Mouse (Mus musculus) liver, embryonic 15.5 days (tissue): ENCODE results near the gene Gpbp1. TPM values are rescaled to one million over a fixed set of nuclear protein-coding genes. Genes with fewer than 3 reads are reported as not detected.

Experiments used
- ATAC-seq: fragments of 200-750 bp; cut with Nextera tagmentation; 2 replicates; pipeline ENCODE4 v1.8.0; 2017; ENCODE audit warnings: moderate number of reproducible peaks, mild to moderate bottlenecking, moderate library complexity; ENCODE audit not compliant: insufficient read depth
- H3K27ac ChIP-seq: fragments of 300-500 bp; sonication (generic); replicated peaks from 2 replicates; pipeline ENCODE4 v1.5.1; 2015; ENCODE audit warnings: mild to moderate bottlenecking, inconsistent platforms
- H3K27me3 ChIP-seq: fragments of 300-500 bp; sonication (generic); 2 replicates; pipeline ENCODE4 v1.6.1; 2015; ENCODE audit warnings: mild to moderate bottlenecking, inconsistent platforms
- H3K36me3 ChIP-seq: fragments of 300-500 bp; sonication (generic); replicated peaks from 2 replicates; pipeline ENCODE4 v1.6.1; 2015; ENCODE audit warnings: moderate library complexity, mild to moderate bottlenecking, inconsistent platforms
- H3K4me1 ChIP-seq: fragments of 300-500 bp; sonication (generic); replicated peaks from 2 replicates; pipeline ENCODE4 v1.6.1; 2015; ENCODE audit warnings: inconsistent platforms
- H3K4me2 ChIP-seq: fragments of 300-500 bp; sonication (generic); 2 replicates; pipeline ENCODE4 v1.6.1; 2015; ENCODE audit warnings: moderate library complexity, mild to moderate bottlenecking, inconsistent platforms
- H3K4me3 ChIP-seq: fragments of 300-500 bp; sonication (generic); replicated peaks from 2 replicates; pipeline ENCODE4 v1.5.1; 2015; ENCODE audit warnings: mild to moderate bottlenecking, inconsistent platforms
- H3K9ac ChIP-seq: fragments of 300-500 bp; sonication (generic); 2 replicates; pipeline ENCODE4 v1.6.1; 2015; ENCODE audit warnings: moderate library complexity, mild to moderate bottlenecking, inconsistent platforms
- H3K9me3 ChIP-seq: fragments of 300-500 bp; sonication (generic); replicated peaks from 2 replicates; pipeline ENCODE4 v1.6.1; 2016; ENCODE audit warnings: inconsistent platforms
- WGBS: fragments of 180-500 bp; shearing (Covaris S2); methylation state at CpG from one replicate; pipeline ENCODE4 v1.1.7; 2015; ENCODE audit warnings: mixed read lengths; ENCODE audit not compliant: insufficient replicate concordance; 5-methylcytosine and 5-hydroxymethylcytosine counted together
- polyA plus RNA-seq: library from polyadenylated mRNA; unstranded; fragments of >200 nt; fragmentation: Nextera tagmentation; extraction: Ambion mirVana; gene quantifications from 2 replicates; pipeline ENCODE4 v1.2.1, GENCODE M21; 2015

Gene Gpbp1
- 31.6 and 35.5 TPM in 2 replicates for polyA plus RNA-seq

GRCm38 (mm10) chr13:111489802-111490723, at the start of gene Gpbp1:
Gene Gpbp1, minus strand, starts transcription at chr13:111490111.
- Histone ChIP-seq H3K4me3 (peak within 1 kb of the TSS; percentile 100), H3K9me3 (no peaks in the 10 kb centered on the region), H3K27me3 (peaks cover 34% of the 10 kb centered on the region), H3K4me1 (peaks cover 28% of the 10 kb centered on the region), H3K9ac (peak within 1 kb of the TSS; percentile 99), H3K4me2 (peak within 1 kb of the TSS; percentile 91), H3K36me3 (peaks cover 3% of the 10 kb centered on the region; the same call in 1 of the 2 replicates), H3K27ac (peak within 1 kb of the TSS; percentile 99)
- WGBS = under 1% methylated on average over 109 of the region's 109 CpGs
- ATAC-seq = peak; percentile 90

DNA sequence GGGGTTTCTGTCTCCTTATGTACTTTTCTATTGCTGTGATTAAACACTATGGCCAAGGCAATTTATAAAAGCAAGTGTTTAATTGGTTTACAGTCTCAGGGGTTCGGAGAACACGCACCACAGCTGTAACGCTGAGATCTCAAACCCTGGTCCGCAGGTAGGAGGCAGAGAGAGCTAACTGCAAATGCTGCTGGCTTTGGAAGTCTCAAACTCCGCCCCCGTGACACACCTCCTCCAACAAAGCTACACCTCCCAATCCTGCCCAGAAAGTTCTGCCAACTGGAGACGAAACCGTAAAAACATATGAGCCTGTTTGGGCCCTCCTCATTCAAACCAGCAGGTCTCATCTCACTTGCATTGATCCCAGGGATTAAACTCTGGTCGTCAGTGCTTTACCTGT, 47.8 kb upstream of the Gpbp1 start:
- WGBS = 76% methylated on average over 9 of the region's 9 CpGs
- Histone ChIP-seq H3K9ac (no peak overlapping the region), H3K9me3 (no peaks in the 10 kb centered on the region), H3K4me1 (peaks cover 5% of the 10 kb centered on the region; the same call in 1 of the 2 replicates), H3K36me3 (no peaks in the 10 kb centered on the region), H3K4me3 (no peak overlapping the region), H3K27ac (no peak overlapping the region), H3K27me3 (no peaks in the 10 kb centered on the region), H3K4me2 (no peak overlapping the region)
- ATAC-seq = no peak

- Histone ChIP-seq H3K27ac (no peak overlapping the region), H3K9ac (no peak overlapping the region), H3K4me3 (no peak overlapping the region), H3K4me1 (peaks cover 2% of the 10 kb centered on the region; the same call in 1 of the 2 replicates), H3K9me3 (no peaks in the 10 kb centered on the region), H3K36me3 (no peaks in the 10 kb centered on the region), H3K4me2 (no peak overlapping the region), H3K27me3 (no peaks in the 10 kb centered on the region)
- WGBS = 51% methylated on average over 6 of the region's 6 CpGs
- no peak for ATAC-seq
Observed at GRCm38 (mm10) chr13:111536207-111536887, 46.4 kb upstream of the Gpbp1 start.

- 62% methylated on average over 6 of the region's 6 CpGs for WGBS
- Histone ChIP-seq H3K36me3 (no peaks in the 10 kb centered on the region), H3K4me2 (no peak overlapping the region), H3K9me3 (no peaks in the 10 kb centered on the region), H3K27ac (no peak overlapping the region), H3K9ac (no peak overlapping the region), H3K27me3 (no peaks in the 10 kb centered on the region), H3K4me1 (peaks cover 2% of the 10 kb centered on the region; the same call in 1 of the 2 replicates), H3K4me3 (no peak overlapping the region)
- ATAC-seq = no peak
Observed at GRCm38 (mm10) chr13:111534131-111534530, 44.2 kb upstream of the Gpbp1 start.

GRCm38 (mm10) chr13:111532178-111532948, 42.5 kb upstream of the Gpbp1 start:
- no peak for ATAC-seq
- Histone ChIP-seq H3K36me3 (no peaks in the 10 kb centered on the region), H3K27me3 (no peaks in the 10 kb centered on the region), H3K4me1 (peaks cover 2% of the 10 kb centered on the region; the same call in 1 of the 2 replicates), H3K4me2 (no peak overlapping the region), H3K9me3 (no peaks in the 10 kb centered on the region), H3K27ac (no peak overlapping the region), H3K4me3 (no peak overlapping the region), H3K9ac (no peak overlapping the region)
- WGBS = 79% methylated on average over 16 of the region's 16 CpGs

- Histone ChIP-seq H3K4me2 (no peak overlapping the region), H3K4me3 (no peak overlapping the region), H3K27me3 (no peaks in the 10 kb centered on the region), H3K9ac (no peak overlapping the region), H3K9me3 (no peaks in the 10 kb centered on the region), H3K36me3 (no peaks in the 10 kb centered on the region), H3K27ac (no peak overlapping the region), H3K4me1 (peaks cover 2% of the 10 kb centered on the region; the same call in 1 of the 2 replicates)
- ATAC-seq = peak; percentile 40
- 79% methylated on average over 1 of the region's 1 CpGs for WGBS
Observed at GRCm38 (mm10) chr13:111531701-111532100, 41.8 kb upstream of the Gpbp1 start.

GRCm38 (mm10) chr13:111524277-111524676, 34.4 kb upstream of the Gpbp1 start:
- Histone ChIP-seq H3K9me3 (no peaks in the 10 kb centered on the region), H3K4me2 (no peak overlapping the region), H3K36me3 (no peaks in the 10 kb centered on the region), H3K4me1 (no peaks in the 10 kb centered on the region), H3K27me3 (no peaks in the 10 kb centered on the region), H3K9ac (no peak overlapping the region), H3K4me3 (no peak overlapping the region), H3K27ac (no peak overlapping the region)
- WGBS = 78% methylated on average over 2 of the region's 2 CpGs
- no peak for ATAC-seq

DNA sequence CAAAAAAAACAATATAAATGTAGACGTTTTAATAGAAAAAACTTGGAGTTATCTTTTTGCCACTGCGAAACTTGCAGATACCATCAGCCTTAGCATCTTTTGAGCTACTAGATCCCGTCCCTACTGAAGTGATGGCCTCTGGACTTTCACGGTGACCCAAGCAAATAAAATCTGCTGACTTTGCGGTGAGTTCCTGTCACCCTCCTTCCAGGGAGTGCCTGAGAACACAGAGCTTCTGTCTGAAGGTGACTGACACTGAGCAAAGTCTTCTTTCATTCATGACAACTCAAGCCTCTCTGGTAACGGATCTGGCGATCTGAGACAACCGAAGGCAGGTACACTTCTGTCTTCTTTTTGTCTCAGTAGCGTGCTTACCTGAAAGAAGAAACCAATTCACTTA, 32.4 kb upstream of the Gpbp1 start:
- no peaks in the 10 kb centered on the region for H3K9me3 ChIP-seq
- ATAC-seq = no peak

DNA sequence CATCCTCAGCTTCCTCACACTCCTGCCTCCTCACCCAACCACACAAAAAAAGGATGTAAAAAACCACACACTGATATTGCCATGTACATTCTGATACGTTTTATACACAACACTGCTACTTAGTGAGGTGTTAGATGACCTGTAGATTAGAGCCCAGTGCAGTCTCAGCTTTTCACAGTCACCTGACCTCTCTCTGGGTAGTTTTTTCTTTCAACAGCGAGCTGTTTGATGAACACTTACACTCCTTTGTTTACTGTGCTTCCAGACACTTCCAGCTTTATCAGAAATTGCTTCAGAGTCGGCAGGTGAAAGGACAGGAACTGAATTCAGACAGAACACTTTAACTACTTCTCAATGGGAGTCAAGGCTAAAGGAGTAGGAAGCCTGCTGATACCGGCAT, 30.5 kb upstream of the Gpbp1 start:
- Histone ChIP-seq H3K9me3 (no peaks in the 10 kb centered on the region), H3K4me3 (no peak overlapping the region), H3K27ac (no peak overlapping the region), H3K4me1 (no peaks in the 10 kb centered on the region), H3K9ac (no peak overlapping the region), H3K36me3 (no peaks in the 10 kb centered on the region), H3K4me2 (no peak overlapping the region), H3K27me3 (no peaks in the 10 kb centered on the region)
- WGBS = 47% methylated on average over 4 of the region's 4 CpGs
- no peak for ATAC-seq

More for the DNA sequence above, 32.4 kb upstream of the Gpbp1 start:
- Histone ChIP-seq H3K9ac (no peak overlapping the region), H3K36me3 (no peaks in the 10 kb centered on the region), H3K4me3 (no peak overlapping the region), H3K4me1 (no peaks in the 10 kb centered on the region), H3K27ac (no peak overlapping the region), H3K27me3 (no peaks in the 10 kb centered on the region), H3K4me2 (no peak overlapping the region)
- WGBS = 61% methylated on average over 9 of the region's 9 CpGs

GRCm38 (mm10) chr13:111518332-111518731, 28.4 kb upstream of the Gpbp1 start:
- Histone ChIP-seq H3K27me3 (no peaks in the 10 kb centered on the region), H3K9ac (no peak overlapping the region), H3K36me3 (no peaks in the 10 kb centered on the region), H3K4me3 (no peak overlapping the region), H3K4me1 (no peaks in the 10 kb centered on the region), H3K27ac (no peak overlapping the region), H3K4me2 (no peak overlapping the region), H3K9me3 (no peaks in the 10 kb centered on the region)
- no peak for ATAC-seq
- WGBS = 37% methylated on average over 5 of the region's 5 CpGs
